Mouse (Mus musculus): ENCODE data around the gene Sema4b. TPM values are rescaled to one million over a fixed set of nuclear protein-coding genes. Genes with fewer than 3 reads are reported as not detected.

Gene Sema4b
- polyA plus RNA-seq (2011; ENCODE audit: insufficient read depth, insufficient read length, low replicate concordance, missing spikeins), result 33.7 and 51.6 TPM in 2 replicates

DNA sequence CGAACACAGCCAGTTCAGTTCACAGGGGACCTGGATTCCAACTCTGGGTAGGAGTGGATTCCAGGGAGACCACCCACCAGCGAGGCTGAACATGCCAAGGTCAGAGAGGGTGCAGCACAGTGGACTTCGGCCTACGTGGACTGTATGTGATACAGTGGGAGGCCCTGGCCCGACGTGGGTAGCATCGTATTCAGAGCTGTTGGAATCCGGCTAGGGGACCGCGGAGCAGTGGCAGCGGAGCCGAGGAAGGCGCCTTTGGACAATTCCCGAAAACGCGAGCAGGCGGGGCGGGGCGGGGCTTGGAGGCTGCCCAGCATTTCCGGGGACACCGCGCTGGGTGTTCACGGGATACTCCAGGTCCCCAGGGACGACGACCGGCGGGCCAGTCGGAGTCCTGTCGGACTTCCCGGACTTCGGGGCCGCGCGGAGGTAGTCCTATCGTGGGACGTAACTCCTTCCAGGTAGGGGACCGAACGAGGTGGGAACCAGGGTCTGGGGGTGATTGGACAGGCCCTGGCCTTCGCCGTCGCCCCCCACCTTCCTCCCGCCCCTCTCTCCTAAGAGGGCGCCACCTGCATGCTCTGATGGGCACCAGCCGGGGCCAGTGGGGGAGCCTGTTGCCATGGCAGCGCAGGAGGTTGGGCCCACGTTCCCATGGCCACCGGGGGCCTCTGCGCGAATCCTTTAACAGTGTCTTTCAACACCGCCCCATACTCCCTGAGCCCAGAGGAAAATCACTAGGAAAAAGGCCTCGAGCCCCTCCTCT is at the start of gene Sema4b:
TSS of gene Sema4b (plus strand) at position 311 of the 766 bp plus-strand sequence.
- 11% methylated on average over 51 of the region's 51 CpGs for WGBS
- TF ChIP-seq POLR2A (IDR thresholded peaks at IDR 0.05; ENCODE audit: borderline replicate concordance, control insufficient read depth, low read depth, low read length) (peak; percentile 48; the same call in 1 of the 2 replicates), CTCF (IDR thresholded peaks at IDR 0.05; ENCODE audit: control insufficient read depth, insufficient read depth, low read length) (no peak)
- H3K27ac ChIP-seq (ENCODE audit: control insufficient read depth, insufficient read depth, low read depth, low read length, poor library complexity), result peak within 1 kb of the TSS; percentile 75
- H3K4me3 ChIP-seq (replicated peaks; ENCODE audit: control insufficient read depth, low read depth, low read length), result peak within 1 kb of the TSS; percentile 70
- H3K4me1 ChIP-seq (ENCODE audit: control insufficient read depth, insufficient read depth, low read length), result peaks cover 14% of the 10 kb centered on the region

DNA sequence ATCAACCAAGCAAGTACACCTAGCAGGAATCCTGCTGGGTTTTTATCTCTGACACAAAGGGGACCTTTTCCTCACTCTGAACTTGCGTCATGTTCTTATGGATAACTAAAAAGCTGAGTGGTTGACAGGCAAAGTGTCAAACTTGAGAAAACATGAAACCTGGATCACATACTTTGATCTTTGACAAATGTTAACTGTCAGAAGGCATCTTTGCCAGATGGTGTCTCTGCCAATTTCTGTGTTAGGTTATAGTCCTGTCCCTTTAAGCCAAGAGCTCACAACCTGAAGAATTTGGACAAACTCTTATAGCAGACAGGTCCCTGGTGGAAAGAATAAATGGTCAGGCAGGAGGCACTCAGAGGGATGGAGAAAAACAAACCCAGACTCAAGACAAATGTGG is 48.3 kb upstream of the Sema4b start:
- no peak overlapping the region for H3K27ac ChIP-seq (ENCODE audit: control insufficient read depth, insufficient read depth, low read depth, low read length, poor library complexity)
- no peak overlapping the region for H3K4me3 ChIP-seq (replicated peaks; ENCODE audit: control insufficient read depth, low read depth, low read length)
- 83% methylated on average over 1 of the region's 1 CpGs for WGBS
- TF ChIP-seq CTCF (IDR thresholded peaks at IDR 0.05; ENCODE audit: control insufficient read depth, insufficient read depth, low read length) (no peak), POLR2A (IDR thresholded peaks at IDR 0.05; ENCODE audit: borderline replicate concordance, control insufficient read depth, low read depth, low read length) (no peak)
- no peaks in the 10 kb centered on the region; the same call in 1 of the 2 replicates for H3K4me1 ChIP-seq (ENCODE audit: control insufficient read depth, insufficient read depth, low read length)

DNA sequence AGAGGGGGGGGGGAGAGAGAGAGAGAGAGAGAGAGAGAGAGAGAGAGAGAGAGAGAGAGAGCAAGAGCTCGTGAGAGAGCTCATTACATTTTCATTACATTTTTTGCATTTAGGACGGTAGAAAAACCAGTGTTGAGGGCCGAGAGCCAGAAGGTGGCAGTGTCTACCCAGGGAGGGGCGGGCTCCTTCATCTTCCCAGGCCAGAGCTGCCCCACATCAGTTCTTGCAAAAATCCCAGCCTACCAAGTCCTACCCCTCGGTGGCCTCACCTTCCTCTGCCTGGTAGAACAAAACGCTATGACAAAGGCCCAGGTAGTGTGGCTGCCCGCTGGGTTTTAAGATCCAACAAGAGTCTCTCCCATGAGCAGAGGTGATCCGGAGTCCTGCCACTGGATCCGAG is 45.8 kb upstream of the Sema4b start:
- 18% methylated on average over 9 of the region's 9 CpGs for WGBS
- peaks cover 3% of the 10 kb centered on the region for H3K4me1 ChIP-seq (ENCODE audit: control insufficient read depth, insufficient read depth, low read length)

DNA sequence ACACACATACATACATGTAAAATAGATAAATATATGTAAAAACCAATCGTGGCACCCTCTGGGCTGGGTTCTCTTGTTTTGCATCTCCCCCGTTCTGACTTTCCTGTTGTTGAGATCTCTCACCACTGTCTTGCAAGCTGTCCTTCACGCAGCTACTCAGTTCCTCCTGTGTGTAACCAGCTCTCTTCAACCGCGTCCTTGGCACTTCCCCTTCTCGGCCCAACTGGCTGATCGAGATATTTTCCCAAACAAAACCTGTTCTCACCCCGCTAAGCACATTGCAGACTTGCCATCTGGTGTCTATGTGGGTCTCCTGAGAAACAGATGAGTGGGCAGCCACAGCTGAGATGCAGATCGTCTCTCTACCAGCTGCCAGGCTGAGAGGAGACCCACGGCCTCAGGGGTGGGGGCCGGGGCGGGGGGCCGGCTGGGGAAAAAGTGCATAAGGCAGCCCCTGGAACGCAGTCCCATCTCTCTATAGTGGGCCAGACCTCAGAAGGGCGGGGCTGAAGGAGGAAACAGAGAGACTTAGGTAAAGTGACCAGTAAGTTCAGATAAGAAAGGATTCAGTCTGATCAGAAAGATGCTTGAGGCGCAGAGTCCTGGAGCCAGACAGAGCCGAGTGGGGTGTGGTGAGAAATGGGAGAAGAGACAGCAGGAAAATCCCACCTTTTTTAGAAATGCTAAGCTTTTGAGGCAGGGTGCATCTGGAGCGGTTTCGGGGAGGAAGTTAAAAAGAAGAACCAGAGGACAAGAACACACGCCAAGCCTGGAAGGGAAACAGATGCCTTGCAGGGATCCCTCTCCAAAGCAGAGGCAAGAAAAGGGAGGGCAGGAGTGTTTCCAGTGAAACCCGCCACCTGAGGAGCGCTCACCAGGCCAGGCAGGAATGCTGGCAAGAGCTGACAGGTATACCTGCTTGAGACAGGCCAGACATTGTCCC is 43.0 kb upstream of the Sema4b start:
- H3K4me3 ChIP-seq (replicated peaks; ENCODE audit: control insufficient read depth, low read depth, low read length), result peak overlapping the region; percentile 47

More for the DNA sequence above, 45.8 kb upstream of the Sema4b start:
- Histone ChIP-seq H3K27ac (ENCODE audit: control insufficient read depth, insufficient read depth, low read depth, low read length, poor library complexity) (no peak overlapping the region), H3K4me3 (replicated peaks; ENCODE audit: control insufficient read depth, low read depth, low read length) (no peak overlapping the region)
- TF ChIP-seq POLR2A (IDR thresholded peaks at IDR 0.05; ENCODE audit: borderline replicate concordance, control insufficient read depth, low read depth, low read length) (no peak), CTCF (IDR thresholded peaks at IDR 0.05; ENCODE audit: control insufficient read depth, insufficient read depth, low read length) (peak; percentile 98)

DNA sequence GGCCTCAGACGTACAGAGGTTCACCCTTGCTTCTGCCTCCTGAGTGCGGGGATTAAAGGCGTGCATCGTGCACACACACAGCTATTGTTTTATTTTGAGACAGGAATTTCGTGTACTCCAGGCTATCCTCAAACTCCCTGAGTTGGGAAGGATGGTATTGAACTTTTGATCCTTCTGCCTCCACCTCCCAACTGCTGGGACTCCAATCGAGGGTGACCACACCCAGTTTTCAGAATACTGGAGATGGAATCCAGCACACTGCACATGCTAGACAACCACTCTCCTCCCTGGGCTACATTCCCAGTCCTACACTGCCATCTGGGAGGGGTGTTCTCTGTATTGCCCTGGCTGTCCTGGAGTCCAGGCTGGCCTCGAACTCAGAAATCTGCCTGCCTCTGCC is 41.9 kb upstream of the Sema4b start:
- H3K4me3 ChIP-seq (replicated peaks; ENCODE audit: control insufficient read depth, low read depth, low read length), result no peak overlapping the region
- peak overlapping the region; percentile 59 for H3K27ac ChIP-seq (ENCODE audit: control insufficient read depth, insufficient read depth, low read depth, low read length, poor library complexity)
- 73% methylated on average over 7 of the region's 7 CpGs for WGBS
- TF ChIP-seq CTCF (IDR thresholded peaks at IDR 0.05; ENCODE audit: control insufficient read depth, insufficient read depth, low read length), result no peak
- no peak for TF ChIP-seq POLR2A (IDR thresholded peaks at IDR 0.05; ENCODE audit: borderline replicate concordance, control insufficient read depth, low read depth, low read length)
- H3K4me1 ChIP-seq (ENCODE audit: control insufficient read depth, insufficient read depth, low read length), result peaks cover 3% of the 10 kb centered on the region

More for the DNA sequence above, 43.0 kb upstream of the Sema4b start:
- peak overlapping the region; percentile 84 for H3K27ac ChIP-seq (ENCODE audit: control insufficient read depth, insufficient read depth, low read depth, low read length, poor library complexity)
- H3K4me1 ChIP-seq (ENCODE audit: control insufficient read depth, insufficient read depth, low read length), result peaks cover 3% of the 10 kb centered on the region
- WGBS, result 2% methylated on average over 22 of the region's 22 CpGs
- TF ChIP-seq POLR2A (IDR thresholded peaks at IDR 0.05; ENCODE audit: borderline replicate concordance, control insufficient read depth, low read depth, low read length), result no peak
- no peak for TF ChIP-seq CTCF (IDR thresholded peaks at IDR 0.05; ENCODE audit: control insufficient read depth, insufficient read depth, low read length)

DNA sequence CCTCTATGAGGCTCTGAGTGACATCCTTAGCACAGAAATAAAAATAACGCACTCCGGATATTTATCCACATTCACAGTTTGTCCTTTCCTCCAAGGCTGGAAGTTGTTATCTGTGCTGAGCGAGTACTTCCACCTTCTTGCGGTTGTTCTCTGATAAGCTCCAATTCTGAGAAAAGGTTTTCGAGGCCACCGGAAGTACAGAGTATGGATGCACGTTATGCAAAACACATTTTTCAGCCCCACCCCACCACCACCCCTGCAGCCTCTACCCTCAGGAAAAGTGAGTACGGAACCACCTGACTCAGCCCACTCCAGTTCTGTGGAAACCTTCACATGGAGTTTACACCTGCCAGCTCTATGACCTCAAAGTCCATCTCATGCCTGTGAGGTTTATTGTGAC is 40.6 kb upstream of the Sema4b start:
- no peak for TF ChIP-seq CTCF (IDR thresholded peaks at IDR 0.05; ENCODE audit: control insufficient read depth, insufficient read depth, low read length)
- no peak for TF ChIP-seq POLR2A (IDR thresholded peaks at IDR 0.05; ENCODE audit: borderline replicate concordance, control insufficient read depth, low read depth, low read length)
- peak overlapping the region; percentile 29; the same call in 1 of the 2 replicates for H3K27ac ChIP-seq (ENCODE audit: control insufficient read depth, insufficient read depth, low read depth, low read length, poor library complexity)
- peaks cover 3% of the 10 kb centered on the region for H3K4me1 ChIP-seq (ENCODE audit: control insufficient read depth, insufficient read depth, low read length)
- 9% methylated on average over 8 of the region's 8 CpGs for WGBS
- no peak overlapping the region for H3K4me3 ChIP-seq (replicated peaks; ENCODE audit: control insufficient read depth, low read depth, low read length)

DNA sequence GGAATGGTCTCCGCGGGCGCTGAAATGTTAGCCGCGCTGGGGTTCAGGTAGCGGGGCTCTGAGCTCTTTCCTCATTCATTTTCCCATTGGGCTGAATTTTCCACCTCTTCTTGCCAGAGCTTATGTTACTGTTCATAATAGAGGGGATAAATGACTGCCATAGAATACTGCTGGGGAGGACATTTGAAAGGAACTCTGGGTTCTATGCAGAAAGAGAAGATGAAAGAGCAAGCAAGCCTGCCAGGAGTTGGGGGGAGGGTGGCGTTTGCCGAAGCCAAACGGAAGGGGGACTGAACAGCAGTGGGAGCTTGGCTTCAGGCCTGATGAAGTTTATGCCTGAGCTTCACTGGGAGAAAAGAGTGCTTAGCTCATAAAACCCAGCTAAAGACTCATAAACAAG is 37.3 kb upstream of the Sema4b start:
- 85% methylated on average over 9 of the region's 9 CpGs for WGBS
- no peak for TF ChIP-seq POLR2A (IDR thresholded peaks at IDR 0.05; ENCODE audit: borderline replicate concordance, control insufficient read depth, low read depth, low read length)
- TF ChIP-seq CTCF (IDR thresholded peaks at IDR 0.05; ENCODE audit: control insufficient read depth, insufficient read depth, low read length), result no peak
- H3K27ac ChIP-seq (ENCODE audit: control insufficient read depth, insufficient read depth, low read depth, low read length, poor library complexity), result no peak overlapping the region
- peaks cover 3% of the 10 kb centered on the region for H3K4me1 ChIP-seq (ENCODE audit: control insufficient read depth, insufficient read depth, low read length)
- no peak overlapping the region for H3K4me3 ChIP-seq (replicated peaks; ENCODE audit: control insufficient read depth, low read depth, low read length)

DNA sequence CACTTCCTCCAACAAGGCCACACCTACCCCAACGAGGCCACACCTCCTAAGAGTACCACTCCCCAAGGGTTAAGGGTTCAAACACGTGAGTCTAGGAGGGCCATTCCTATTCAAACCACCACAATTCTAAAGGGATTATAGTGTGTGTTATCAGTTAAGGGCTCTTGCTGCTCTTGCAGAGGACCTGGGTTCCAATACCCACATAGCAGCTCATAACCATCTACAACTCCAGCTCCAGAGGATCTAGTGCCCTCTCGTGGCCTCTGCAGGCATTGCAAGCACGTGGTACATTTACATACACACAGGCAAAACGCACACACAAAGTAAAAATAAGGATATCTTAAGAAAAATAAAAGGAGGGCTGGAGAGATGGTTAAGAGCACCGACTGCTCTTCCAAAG is 34.5 kb upstream of the Sema4b start:
- Histone ChIP-seq H3K27ac (ENCODE audit: control insufficient read depth, insufficient read depth, low read depth, low read length, poor library complexity) (no peak overlapping the region), H3K4me1 (ENCODE audit: control insufficient read depth, insufficient read depth, low read length) (peaks cover 4% of the 10 kb centered on the region; the same call in 1 of the 2 replicates), H3K4me3 (replicated peaks; ENCODE audit: control insufficient read depth, low read depth, low read length) (no peak overlapping the region)
- WGBS, result 79% methylated on average over 6 of the region's 6 CpGs
- no peak for TF ChIP-seq POLR2A (IDR thresholded peaks at IDR 0.05; ENCODE audit: borderline replicate concordance, control insufficient read depth, low read depth, low read length)
- peak; percentile 67 for TF ChIP-seq CTCF (IDR thresholded peaks at IDR 0.05; ENCODE audit: control insufficient read depth, insufficient read depth, low read length)
